Mouse (Mus musculus): ENCODE results near the gene Ubtd2. TPM values are rescaled to one million over a fixed set of nuclear protein-coding genes. Genes with fewer than 3 reads are reported as not detected.

Gene Ubtd2
- total RNA-seq, 2 experiments from 2014 or later = 63.5 to 68.8 TPM

- DNase-seq (ENCODE audit: low spot score in 2 of 2) = no peak
These were observed 106.5 kb downstream of the Ubtd2 start for GRCm38 (mm10) chr11:32561465-32562355.

GRCm38 (mm10) chr11:32562706-32563105 is 107.5 kb downstream of the Ubtd2 start:
- no peak for DNase-seq (ENCODE audit: low spot score in 2 of 2)

- no peak for DNase-seq (ENCODE audit: low spot score in 2 of 2)
These were observed 108.5 kb downstream of the Ubtd2 start for GRCm38 (mm10) chr11:32563660-32564059.

DNA sequence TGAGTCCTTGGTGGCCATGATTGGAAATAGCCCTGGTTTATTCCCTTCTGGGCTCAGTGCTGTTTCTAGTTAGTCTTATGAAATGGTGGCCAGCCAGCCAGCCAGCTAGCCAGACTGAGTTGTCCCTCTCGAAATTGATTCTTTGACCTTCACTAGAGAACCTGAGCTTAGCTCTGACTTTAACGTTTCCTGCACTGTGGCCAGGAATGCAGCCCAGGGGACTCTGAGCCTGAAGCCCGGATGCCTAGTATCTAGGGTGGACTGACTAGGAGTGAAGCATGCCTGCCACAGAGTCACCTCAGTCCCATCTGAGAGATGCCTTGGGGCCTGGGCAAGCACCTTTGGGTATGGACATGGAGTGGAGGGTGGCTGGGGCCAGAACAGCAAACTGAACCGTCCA is 109.5 kb downstream of the Ubtd2 start:
- no peak for DNase-seq (ENCODE audit: low spot score in 2 of 2)

- no peak for DNase-seq (ENCODE audit: low spot score in 2 of 2)
These were observed 109.9 kb downstream of the Ubtd2 start for GRCm38 (mm10) chr11:32565088-32565487.

DNA sequence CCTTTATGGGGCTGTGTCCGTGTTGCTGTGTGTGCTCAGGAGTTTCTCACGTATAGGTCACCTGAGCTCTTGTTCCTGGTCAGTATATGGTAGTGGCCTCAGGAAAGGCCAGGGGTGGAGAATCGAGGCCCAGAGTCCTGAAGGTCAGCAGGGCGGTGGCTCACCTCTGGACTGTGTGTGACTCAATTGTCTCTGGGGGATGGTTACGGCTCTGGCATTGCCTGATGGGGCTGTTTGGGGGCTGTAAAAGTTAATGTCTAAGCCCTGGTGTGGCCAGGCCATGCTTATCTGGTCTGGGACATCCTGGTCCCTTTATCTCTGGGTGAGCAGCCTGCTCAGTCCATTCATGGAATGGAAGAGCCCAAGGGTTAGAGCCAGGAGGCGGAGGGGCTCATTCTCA is 111.0 kb downstream of the Ubtd2 start:
- no peak for DNase-seq (ENCODE audit: low spot score in 2 of 2)

Other genes starting within 250 kb of the Ubtd2 start
- 10 to 100 TPM in 1 of 2 experiments, 1 to 10 TPM in 1; 10.0 to 12.2 TPM for gene Snrnp25, start 250.0 kb upstream of the Ubtd2 start, total RNA-seq (2021)
- gene Rhbdf1, start 233.1 kb upstream of the Ubtd2 start, total RNA-seq (2021) = 10 to 100 TPM; 45.7 to 57.4 TPM
- gene Mpg, start 228.9 kb upstream of the Ubtd2 start, total RNA-seq (2021) = 10 to 100 TPM; 17.6 to 18.2 TPM
- gene Nprl3, start 187.7 kb upstream of the Ubtd2 start, total RNA-seq (2021) = 10 to 100 TPM; 26.1 to 33.5 TPM
- not detected for gene Hba-x, start 179.0 kb upstream of the Ubtd2 start, total RNA-seq (2021)
- gene Hba-a1, start 171.9 kb upstream of the Ubtd2 start, total RNA-seq (2021) = 100 to 1,000 TPM; 293 to 605 TPM
- not detected for gene Hbq1b, start 168.4 kb upstream of the Ubtd2 start, total RNA-seq (2021)
- 100 to 1,000 TPM; 211 to 422 TPM for gene Hba-a2, start 158.9 kb upstream of the Ubtd2 start, total RNA-seq (2021)
- gene Hbq1a, start 155.3 kb upstream of the Ubtd2 start, total RNA-seq (2021) = not detected
- 10 to 100 TPM; 51.4 to 56.2 TPM for gene Sh3pxd2b, start 107.5 kb upstream of the Ubtd2 start, total RNA-seq (2021)
- under 1 TPM; 0.60 to 0.76 TPM for gene Efcab9, start 76.7 kb downstream of the Ubtd2 start, total RNA-seq (2021)
- 10 to 100 TPM in 1 of 2 experiments, 1 to 10 TPM in 1; 9.8 to 10.3 TPM for gene Stk10, start 77.9 kb downstream of the Ubtd2 start, total RNA-seq (2021)
- gene Fbxw11, start 187.4 kb downstream of the Ubtd2 start, total RNA-seq (2021) = 10 to 100 TPM; 63.4 to 71.3 TPM

Data from gastrocnemius, postnatal 4 days (tissue).